Mouse (Mus musculus) lung, postnatal 0 days (tissue): Measurements from ENCODE around the gene Pabpn1.

ENCODE experiments used
- CTCF ChIP-seq: IDR thresholded peaks from 2 replicates; pipeline ENCODE4 v1.5.1; 2016; ENCODE audit warnings: antibody characterized with exemption, mild to moderate bottlenecking
- EP300 ChIP-seq: IDR thresholded peaks from 2 replicates; pipeline ENCODE4 v1.6.1; 2016; ENCODE audit warnings: antibody characterized with exemption, mild to moderate bottlenecking, control low read depth

- TF ChIP-seq CTCF (no peak), EP300 (no peak)
These were observed 34.3 kb downstream of the Pabpn1 start for GRCm38 (mm10) chr14:54926401-54927158.
